Mouse (Mus musculus) heart, embryonic 10.5 days (tissue): ENCODE data around the gene Hnrnpd. TPM values are rescaled to one million over a fixed set of nuclear protein-coding genes. Genes with fewer than 3 reads are reported as not detected.
A peak's percentile ranks its signal among the peaks of the same experiment; 100 is the strongest.

Experiments used
- DNase-seq: peaks from one replicate; pipeline ENCODE4 v3.0.0-alpha.2; 2017; ENCODE audit warnings: low spot score
- H3K27ac ChIP-seq: fragments of 300-500 bp; sonication (generic); 2 replicates; pipeline ENCODE4 v1.5.1; 2016; ENCODE audit warnings: mild to moderate bottlenecking
- H3K27me3 ChIP-seq: fragments of 300-500 bp; sonication (generic); 2 replicates; pipeline ENCODE4 v1.6.1; 2016; ENCODE audit warnings: mild to moderate bottlenecking; ENCODE audit not compliant: poor library complexity, insufficient read depth, severe bottlenecking
- H3K36me3 ChIP-seq: fragments of 300-500 bp; sonication (generic); 2 replicates; pipeline ENCODE4 v1.6.1; 2016; ENCODE audit warnings: mild to moderate bottlenecking, moderate library complexity
- H3K4me1 ChIP-seq: fragments of 300-500 bp; sonication (generic); 2 replicates; pipeline ENCODE4 v1.6.1; 2016; ENCODE audit warnings: mild to moderate bottlenecking
- H3K4me3 ChIP-seq: fragments of 300-500 bp; sonication (generic); 2 replicates; pipeline ENCODE4 v1.5.1; 2016; ENCODE audit warnings: mild to moderate bottlenecking, moderate library complexity
- H3K9me3 ChIP-seq: fragments of 300-500 bp; sonication (generic); 2 replicates; pipeline ENCODE4 v1.6.1; 2016; ENCODE audit warnings: mild to moderate bottlenecking, moderate library complexity
- WGBS: fragments of 180-500 bp; shearing (Covaris S2); methylation state at CpG from one replicate; pipeline ENCODE4 v1.1.7; 2016; 5-methylcytosine and 5-hydroxymethylcytosine counted together
- polyA plus RNA-seq: library from polyadenylated mRNA; unstranded; fragments of >200 nt; fragmentation: Nextera tagmentation; extraction: Ambion mirVana; gene quantifications from 2 replicates; pipeline ENCODE4 v1.2.1, GENCODE M21; 2016

Gene Hnrnpd
- polyA plus RNA-seq, 1 experiment from 2014 or later = 334 TPM

GRCm38 (mm10) chr5:99952513-99952912 is 26.2 kb downstream of the Hnrnpd start:
- WGBS = 68% methylated on average over 5 of the region's 5 CpGs
- H3K27ac ChIP-seq = no peak overlapping the region
- no peak overlapping the region for H3K4me3 ChIP-seq

GRCm38 (mm10) chr5:99941776-99942502 is 36.8 kb downstream of the Hnrnpd start:
- no peak for DNase-seq

More at GRCm38 (mm10) chr5:99952513-99952912, 26.2 kb downstream of the Hnrnpd start:
- Histone ChIP-seq H3K36me3 (peaks cover 12% of the 10 kb centered on the region; the same call in 1 of the 2 replicates), H3K4me1 (no peaks in the 10 kb centered on the region), H3K27me3 (no peaks in the 10 kb centered on the region), H3K9me3 (no peaks in the 10 kb centered on the region)
- no peak for DNase-seq

GRCm38 (mm10) chr5:99941273-99941672 is 37.5 kb downstream of the Hnrnpd start:
- Histone ChIP-seq H3K27ac (no peak overlapping the region), H3K27me3 (no peaks in the 10 kb centered on the region), H3K36me3 (peaks cover 22% of the 10 kb centered on the region), H3K4me3 (no peak overlapping the region), H3K4me1 (no peaks in the 10 kb centered on the region), H3K9me3 (peaks cover 16% of the 10 kb centered on the region)
- 79% methylated on average over 10 of the region's 10 CpGs for WGBS
- no peak for DNase-seq

More at GRCm38 (mm10) chr5:99941776-99942502, 36.8 kb downstream of the Hnrnpd start:
- H3K9me3 ChIP-seq = peaks cover 16% of the 10 kb centered on the region
- H3K36me3 ChIP-seq = peaks cover 26% of the 10 kb centered on the region
- 68% methylated on average over 10 of the region's 10 CpGs for WGBS
- H3K27ac ChIP-seq = no peak overlapping the region
- no peaks in the 10 kb centered on the region for H3K4me1 ChIP-seq
- no peaks in the 10 kb centered on the region for H3K27me3 ChIP-seq
- no peak overlapping the region for H3K4me3 ChIP-seq

- WGBS = 71% methylated on average over 3 of the region's 3 CpGs
- H3K27ac ChIP-seq = no peak overlapping the region
- peaks cover 4% of the 10 kb centered on the region; the same call in 1 of the 2 replicates for H3K36me3 ChIP-seq
These were observed 39.3 kb downstream of the Hnrnpd start for GRCm38 (mm10) chr5:99939440-99939839.

GRCm38 (mm10) chr5:99931910-99932309 is 46.8 kb downstream of the Hnrnpd start:
- DNase-seq = peak; percentile 67
- 78% methylated on average over 6 of the region's 6 CpGs for WGBS
- H3K27me3 ChIP-seq = no peaks in the 10 kb centered on the region
- H3K4me1 ChIP-seq = no peaks in the 10 kb centered on the region
- no peak overlapping the region for H3K27ac ChIP-seq
- H3K4me3 ChIP-seq = no peak overlapping the region
- no peaks in the 10 kb centered on the region for H3K36me3 ChIP-seq
- no peaks in the 10 kb centered on the region for H3K9me3 ChIP-seq

More at GRCm38 (mm10) chr5:99939440-99939839, 39.3 kb downstream of the Hnrnpd start:
- Histone ChIP-seq H3K9me3 (peaks cover 4% of the 10 kb centered on the region), H3K4me3 (no peak overlapping the region), H3K4me1 (no peaks in the 10 kb centered on the region), H3K27me3 (no peaks in the 10 kb centered on the region)
- DNase-seq = no peak

- no peaks in the 10 kb centered on the region for H3K27me3 ChIP-seq
- no peaks in the 10 kb centered on the region for H3K4me1 ChIP-seq
- 48% methylated on average over 4 of the region's 4 CpGs for WGBS
- no peak overlapping the region for H3K4me3 ChIP-seq
- DNase-seq = peak; percentile 73
- H3K36me3 ChIP-seq = no peaks in the 10 kb centered on the region
- no peaks in the 10 kb centered on the region for H3K9me3 ChIP-seq
- no peak overlapping the region for H3K27ac ChIP-seq
These were observed 50.8 kb downstream of the Hnrnpd start for GRCm38 (mm10) chr5:99927951-99928350.

GRCm38 (mm10) chr5:99922033-99922432 is 56.7 kb downstream of the Hnrnpd start:
- WGBS = 80% methylated on average over 8 of the region's 8 CpGs
- H3K4me3 ChIP-seq = no peak overlapping the region
- H3K27me3 ChIP-seq = no peaks in the 10 kb centered on the region
- peak; percentile 63 for DNase-seq
- no peaks in the 10 kb centered on the region for H3K4me1 ChIP-seq
- no peak overlapping the region for H3K27ac ChIP-seq
- no peaks in the 10 kb centered on the region for H3K36me3 ChIP-seq
- H3K9me3 ChIP-seq = no peaks in the 10 kb centered on the region

- H3K4me1 ChIP-seq = peaks cover 9% of the 10 kb centered on the region
- no peaks in the 10 kb centered on the region for H3K27me3 ChIP-seq
- 22% methylated on average over 7 of the region's 7 CpGs for WGBS
These were observed 63.2 kb downstream of the Hnrnpd start for GRCm38 (mm10) chr5:99915494-99915893.

GRCm38 (mm10) chr5:99906181-99906956 is 72.4 kb downstream of the Hnrnpd start, which contains the start of gene Vamp9:
TSS of gene Vamp9 (plus strand) at chr5:99906254.
- DNase-seq = peak; percentile 99
- 6% methylated on average over 49 of the region's 49 CpGs for WGBS
- Histone ChIP-seq H3K27me3 (no peaks in the 10 kb centered on the region), H3K4me3 (peak within 1 kb of the TSS; percentile 66), H3K36me3 (no peaks in the 10 kb centered on the region), H3K27ac (peak within 1 kb of the TSS; percentile 96), H3K4me1 (peaks cover 9% of the 10 kb centered on the region; the same call in 1 of the 2 replicates), H3K9me3 (no peaks in the 10 kb centered on the region)

More at GRCm38 (mm10) chr5:99915494-99915893, 63.2 kb downstream of the Hnrnpd start:
- Histone ChIP-seq H3K4me3 (no peak overlapping the region), H3K36me3 (no peaks in the 10 kb centered on the region), H3K27ac (no peak overlapping the region), H3K9me3 (no peaks in the 10 kb centered on the region)
- no peak for DNase-seq

Other genes with a start within 250 kb of the Hnrnpd start
- 20.6 and 31.1 TPM in 2 replicates for gene Rasgef1b, start 249.9 kb downstream of the Hnrnpd start, polyA plus RNA-seq
- 0.35 and 0.42 TPM in 2 replicates for gene Vamp9, start 72.7 kb downstream of the Hnrnpd start, polyA plus RNA-seq
- gene 4930524J08Rik, start 123 bp upstream of the Hnrnpd start, polyA plus RNA-seq = 1.1 and 1.3 TPM in 2 replicates
- 116 and 157 TPM in 2 replicates for gene Hnrnpdl, start 60.7 kb upstream of the Hnrnpd start, polyA plus RNA-seq
- 34.1 and 46.5 TPM in 2 replicates for gene Enoph1, start 61.0 kb upstream of the Hnrnpd start, polyA plus RNA-seq
- gene Tmem150c, start 180.9 kb upstream of the Hnrnpd start, polyA plus RNA-seq = 1.4 and 2.3 TPM in 2 replicates